Mouse (Mus musculus) lung, postnatal 4 days (tissue): ENCODE results near the gene Ncoa4.
A peak's percentile ranks its signal among the peaks of the same experiment; 100 is the strongest.
"Not testable (repeated sequence)": the region's sequence is repeated elsewhere in the genome, so short reads cannot be mapped to it uniquely, and the experiment has no call there.

Experiments
- DNase-seq, 2 experiments: peaks; one replicate each; pipeline ENCODE4 v3.0.0; 2021

The Ncoa4 gene

DNA sequence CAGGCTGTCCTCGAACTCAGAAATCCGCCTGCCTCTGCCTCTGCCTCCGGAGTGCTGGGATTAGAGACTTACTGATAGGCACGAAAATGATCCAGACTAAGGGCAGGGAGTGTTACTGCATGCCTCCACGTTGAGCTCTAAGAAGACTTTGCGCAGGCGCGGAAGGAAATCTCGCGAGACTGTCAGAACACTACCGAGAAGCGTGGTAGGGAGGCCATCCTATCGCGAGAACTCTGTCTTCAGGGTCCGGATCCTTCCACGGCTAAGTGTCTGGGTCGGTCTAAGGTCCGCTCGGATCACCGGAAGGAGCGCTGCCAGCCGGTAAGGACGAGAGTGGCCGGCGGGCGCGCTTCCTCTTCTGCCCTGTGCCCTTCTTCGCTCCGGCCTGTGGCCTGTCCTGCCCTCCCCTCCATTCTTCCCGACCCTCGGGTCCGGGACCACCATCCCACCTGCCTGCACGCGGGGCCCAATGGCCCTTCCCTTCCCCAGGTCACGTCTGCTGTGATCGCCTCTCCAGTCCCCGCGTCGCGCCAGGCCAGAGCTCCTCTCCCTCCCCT lies at the start of gene Ncoa4:
Gene Ncoa4 (plus strand): TSS at position 176 of the 557 bp plus-strand sequence.
- peak; percentile 98 to 99 for DNase-seq

DNA sequence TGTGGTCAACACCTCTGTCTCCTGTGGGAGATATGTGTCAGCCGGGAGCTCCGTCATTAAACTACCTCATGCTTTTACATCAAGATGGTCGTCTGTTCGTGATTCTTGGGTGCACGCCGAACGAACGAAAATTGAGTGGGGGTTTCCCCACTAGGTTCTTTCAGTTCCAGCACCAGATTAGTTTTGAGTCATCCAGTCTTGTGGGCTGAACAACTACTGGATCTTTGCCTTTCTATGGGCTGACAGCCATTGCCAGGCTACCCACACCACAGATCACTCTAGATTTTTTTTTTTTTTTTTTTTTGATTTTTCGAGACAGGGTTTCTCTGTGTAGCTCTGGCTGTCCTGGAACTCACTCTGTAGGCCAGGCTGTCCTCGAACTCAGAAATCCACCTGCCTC lies 47.5 kb upstream of the Ncoa4 start:
- not testable (repeated sequence) for DNase-seq

DNA sequence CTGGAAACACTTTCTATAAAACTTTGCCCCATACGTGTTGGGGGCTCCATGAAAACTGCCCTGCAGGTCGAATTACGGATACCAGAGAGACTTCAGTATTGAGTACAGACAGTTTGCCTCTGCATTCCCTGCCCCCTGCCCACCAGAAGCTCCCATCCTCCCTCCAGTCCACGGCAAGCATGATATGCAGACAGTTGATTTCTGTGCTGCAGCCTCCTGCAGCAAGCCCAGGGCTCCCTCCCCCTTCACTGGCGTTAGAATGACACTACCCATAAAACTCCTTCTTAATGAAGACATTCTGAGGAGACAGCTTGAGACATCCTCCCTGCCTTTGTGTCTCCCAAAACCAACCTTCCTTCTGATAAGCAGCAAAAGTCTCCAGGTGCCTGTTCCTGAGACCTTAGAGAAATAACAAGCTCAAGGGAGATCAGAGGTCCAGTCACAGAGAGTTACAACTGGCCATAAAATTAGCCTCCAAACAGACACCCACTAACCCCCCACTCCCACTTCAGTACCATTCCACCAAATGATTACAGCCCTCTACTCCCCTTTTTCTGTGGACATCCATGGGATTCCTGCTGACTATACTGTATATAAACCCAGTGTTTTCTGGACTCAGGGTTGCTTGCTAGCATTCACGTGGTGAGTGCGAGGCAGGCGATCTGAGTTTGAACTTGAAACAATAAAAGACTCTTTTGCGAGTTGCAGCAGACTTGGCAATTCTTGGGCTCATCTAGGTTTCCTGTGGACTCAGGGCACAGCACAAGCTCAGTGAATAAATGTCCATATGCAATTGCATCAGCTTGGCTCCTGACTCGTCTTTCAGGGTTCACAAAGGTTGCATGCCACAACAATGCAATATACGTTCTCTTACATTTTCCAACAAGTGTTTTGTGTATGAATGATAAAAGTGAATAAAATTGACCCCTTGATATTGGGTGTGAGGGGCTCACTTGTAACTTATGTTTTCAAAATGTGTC lies 38.4 kb upstream of the Ncoa4 start:
- no peak for DNase-seq

DNA sequence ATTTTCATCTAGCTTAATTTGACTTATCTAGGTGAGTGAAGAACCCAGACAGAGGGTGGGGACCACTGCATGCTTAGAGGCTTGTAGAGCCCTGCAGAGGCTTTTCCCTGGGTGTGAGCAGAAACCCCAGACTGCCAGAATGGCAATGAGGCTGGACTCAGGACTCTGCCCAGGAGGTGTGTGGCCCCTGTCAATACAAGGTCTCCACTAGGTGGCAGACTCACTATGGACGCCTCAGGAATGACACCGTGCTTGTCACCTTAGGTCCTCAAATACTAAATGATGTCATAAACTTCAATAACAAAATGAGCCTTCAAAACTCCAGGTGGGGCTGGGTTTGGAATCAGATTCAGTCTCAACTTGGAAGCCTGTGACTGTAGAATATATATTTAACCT lies 37.7 kb upstream of the Ncoa4 start:
- peak in 1 of 2 experiments; percentile 45 for DNase-seq

DNA sequence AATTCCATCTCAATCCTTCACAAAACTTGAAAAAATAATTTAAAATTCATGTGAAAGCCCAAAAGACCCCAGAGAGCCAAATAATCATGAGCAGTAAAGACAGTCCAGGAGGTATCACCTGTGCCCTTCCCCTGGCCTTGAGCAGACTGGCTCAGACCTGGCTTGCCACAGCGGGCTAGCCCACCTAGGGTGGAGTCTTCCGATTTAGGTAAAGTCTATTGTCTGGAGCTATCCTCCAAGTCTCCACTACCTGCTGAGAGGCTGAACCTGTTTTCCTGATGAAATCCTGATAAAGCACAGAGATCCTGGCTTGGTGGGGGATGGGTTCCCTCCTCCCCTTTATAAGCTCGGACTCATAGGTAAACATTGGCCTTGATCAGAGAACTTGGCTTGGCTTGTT lies 35.4 kb upstream of the Ncoa4 start:
- no peak for DNase-seq

DNA sequence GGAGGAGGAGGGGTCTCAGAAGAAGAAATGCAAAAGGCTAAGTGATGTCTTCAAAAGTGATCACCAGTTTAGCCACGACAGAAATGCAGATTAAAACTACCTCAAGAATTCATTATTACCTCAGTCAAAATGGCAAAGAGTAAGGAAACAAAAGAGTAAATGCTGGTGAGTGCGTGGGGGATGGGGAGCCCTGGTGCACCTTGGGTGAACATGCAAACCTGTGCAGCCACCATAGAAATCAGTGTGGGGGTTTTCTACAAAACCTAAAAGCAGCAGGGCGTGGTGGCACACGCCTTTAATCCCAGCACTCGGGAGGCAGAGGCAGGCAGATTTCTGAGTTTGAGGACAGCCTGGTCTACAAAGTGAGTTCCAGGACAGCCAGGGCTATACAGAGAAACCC lies 34.4 kb upstream of the Ncoa4 start:
- not testable (repeated sequence) for DNase-seq

DNA sequence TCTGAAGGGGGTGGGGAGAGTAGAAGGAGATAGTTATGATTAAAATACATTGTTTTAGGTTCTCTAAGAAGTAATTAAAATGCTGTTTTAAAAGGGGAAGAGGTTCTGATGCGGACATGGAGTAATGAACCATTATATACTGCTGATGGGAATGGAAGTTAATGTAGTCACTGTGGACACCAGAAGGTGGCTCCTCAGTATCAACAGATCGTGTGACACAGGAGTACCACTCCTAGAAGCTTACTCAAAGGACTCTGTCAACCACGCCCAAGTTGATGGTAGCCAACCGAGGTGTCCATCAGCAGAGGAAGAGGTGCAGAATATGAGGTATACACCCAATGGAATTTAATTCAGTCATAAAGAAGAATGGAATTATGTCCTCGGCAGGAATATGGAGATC lies 31.3 kb upstream of the Ncoa4 start:
- no peak for DNase-seq

DNA sequence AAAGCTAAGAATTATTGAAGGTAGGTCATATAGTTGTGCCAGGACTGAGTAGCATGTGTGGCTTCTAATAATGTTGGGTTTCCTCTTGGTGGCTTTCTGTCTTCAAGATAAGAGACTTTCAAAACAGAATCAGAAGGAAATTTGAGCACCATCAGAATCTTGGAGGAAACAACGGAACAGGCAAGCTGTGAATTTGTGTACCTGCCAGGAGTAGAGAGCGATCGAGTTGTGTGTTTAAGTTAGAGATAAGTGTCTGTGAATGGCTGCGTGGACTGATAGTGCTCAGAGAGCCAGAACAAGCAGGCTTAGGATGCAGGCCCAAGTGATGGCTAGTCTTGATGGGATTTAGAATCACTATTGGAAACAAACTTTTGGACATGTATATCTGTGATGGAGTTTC lies 27.8 kb upstream of the Ncoa4 start:
- DNase-seq, result no peak

DNA sequence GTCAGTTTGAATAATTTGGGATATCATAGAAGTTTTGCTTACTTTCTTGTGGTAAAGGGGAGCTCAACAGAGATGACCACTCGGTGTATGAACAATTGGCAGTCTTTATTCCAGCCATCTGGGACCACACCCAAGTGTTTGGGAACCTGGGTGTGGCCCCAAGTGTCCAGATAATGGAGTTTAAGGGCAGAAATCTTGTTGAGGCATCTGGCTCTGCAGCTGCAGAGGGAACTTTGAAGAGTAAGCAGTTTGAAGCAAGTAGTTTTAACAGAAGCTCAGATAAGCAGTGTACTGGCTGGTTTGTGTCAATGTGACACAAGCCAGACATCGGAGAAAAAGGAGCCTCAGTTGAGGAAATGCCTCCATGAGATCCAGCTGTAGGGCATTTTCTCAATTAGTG lies 25.4 kb upstream of the Ncoa4 start:
- no peak for DNase-seq

DNA sequence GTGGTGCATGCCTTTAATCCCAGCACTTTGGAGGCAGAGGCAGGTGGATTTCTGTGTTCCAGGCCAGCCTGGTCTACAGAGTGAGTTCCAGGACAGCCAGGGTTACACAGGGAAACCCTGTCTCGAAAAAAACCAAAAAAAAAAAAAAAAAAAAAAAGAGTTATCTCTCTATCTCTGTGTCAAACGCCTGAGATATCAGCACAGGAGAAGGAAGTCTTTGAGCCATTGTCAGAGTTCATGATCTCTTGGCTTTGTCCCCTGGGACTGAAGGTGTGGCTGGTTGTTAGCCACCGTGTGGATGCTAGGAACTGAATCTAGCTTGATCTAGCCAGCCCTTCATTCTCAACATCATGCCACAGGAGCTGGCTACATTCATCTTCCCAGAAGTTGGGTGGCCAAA lies 23.2 kb upstream of the Ncoa4 start:
- DNase-seq, result not testable (repeated sequence)

DNA sequence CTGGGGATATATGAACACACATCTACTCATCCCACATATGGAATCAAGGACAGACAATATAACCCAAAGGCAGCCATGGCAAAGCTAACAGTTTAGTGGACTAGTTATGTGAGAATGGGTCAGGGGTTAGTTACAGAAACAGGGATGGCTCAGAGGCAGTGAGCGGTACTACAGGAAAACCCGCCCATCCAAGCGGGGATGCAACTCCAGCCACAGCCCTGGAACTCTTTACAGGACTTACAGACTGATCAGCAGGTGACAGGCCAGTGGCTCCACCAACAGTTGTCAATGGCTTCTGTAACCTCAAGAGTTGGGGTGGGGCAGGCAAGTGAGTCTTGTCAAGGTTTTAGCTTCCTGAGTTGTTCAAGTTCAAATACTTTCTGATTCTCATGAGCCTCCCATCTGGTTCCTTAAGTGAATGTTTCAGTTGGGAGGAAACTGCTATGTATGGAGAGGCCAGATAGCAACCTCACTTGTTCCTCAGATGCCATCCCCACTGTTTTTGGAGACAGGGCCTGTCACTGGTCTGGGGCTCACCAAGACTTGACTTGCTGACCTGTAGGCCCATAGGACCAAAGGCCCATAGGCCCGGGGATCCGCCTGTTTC lies 19.2 kb upstream of the Ncoa4 start:
- DNase-seq, result no peak

DNA sequence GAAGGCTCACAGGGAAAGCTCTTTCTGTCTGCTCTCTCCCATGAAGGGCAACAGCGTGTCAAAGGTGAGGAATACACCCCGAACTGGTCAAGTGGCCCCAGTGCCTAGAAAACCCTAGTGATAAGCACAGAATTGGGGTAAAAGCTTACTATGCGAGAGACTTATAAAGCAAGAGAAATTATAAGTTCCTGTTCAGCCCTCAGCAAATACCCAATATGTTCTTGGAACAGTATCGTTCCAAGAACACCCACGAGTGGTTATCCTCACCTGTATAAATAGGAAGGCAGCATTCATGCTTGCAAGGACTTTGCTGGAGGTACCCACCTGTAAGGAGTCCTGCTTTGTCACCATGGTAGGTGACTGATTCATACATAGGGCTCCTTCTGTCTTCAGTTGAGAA lies 17.9 kb upstream of the Ncoa4 start, which contains the start of gene Msmb:
Gene Msmb (plus strand): TSS at position 301 of the 400 bp plus-strand sequence.
- DNase-seq, result no peak

DNA sequence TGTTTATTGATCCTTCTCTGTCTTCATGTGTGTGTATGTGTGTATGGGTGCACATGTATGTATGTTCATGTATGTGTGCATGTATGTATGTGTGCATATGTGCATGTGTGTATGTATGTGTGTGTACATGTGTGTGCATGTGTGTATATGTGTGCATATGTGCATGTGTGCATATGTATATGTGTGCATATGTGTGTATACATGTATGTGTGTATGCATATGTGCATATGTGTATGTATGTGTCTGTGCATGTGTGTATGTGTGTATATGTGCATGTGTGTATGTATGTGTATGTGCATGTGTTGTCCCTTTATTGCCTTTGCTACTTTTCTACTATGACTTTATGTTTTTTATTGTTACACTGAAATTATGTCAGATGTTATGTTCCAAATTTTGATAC lies 14.9 kb upstream of the Ncoa4 start:
- DNase-seq, result no peak

DNA sequence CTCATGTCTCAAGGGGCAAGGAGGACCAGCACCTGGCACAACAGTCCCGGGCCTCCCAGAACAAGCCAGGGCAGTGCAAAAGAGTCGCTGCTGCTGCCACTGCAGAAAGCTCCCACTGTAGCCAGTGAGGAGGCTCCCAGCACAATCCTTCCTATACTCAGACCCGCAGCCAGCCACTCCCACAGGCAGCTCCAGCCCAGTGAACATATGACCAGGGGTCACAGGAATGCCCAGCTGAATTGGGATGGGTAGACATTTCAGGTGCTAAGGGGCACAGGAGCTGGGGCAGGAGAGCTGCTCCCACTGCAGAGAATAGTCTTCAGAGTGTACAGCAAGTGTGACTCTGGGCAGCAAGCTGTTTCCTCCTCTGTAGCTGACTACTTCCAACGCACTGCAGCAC lies 14.3 kb upstream of the Ncoa4 start:
- no peak for DNase-seq

DNA sequence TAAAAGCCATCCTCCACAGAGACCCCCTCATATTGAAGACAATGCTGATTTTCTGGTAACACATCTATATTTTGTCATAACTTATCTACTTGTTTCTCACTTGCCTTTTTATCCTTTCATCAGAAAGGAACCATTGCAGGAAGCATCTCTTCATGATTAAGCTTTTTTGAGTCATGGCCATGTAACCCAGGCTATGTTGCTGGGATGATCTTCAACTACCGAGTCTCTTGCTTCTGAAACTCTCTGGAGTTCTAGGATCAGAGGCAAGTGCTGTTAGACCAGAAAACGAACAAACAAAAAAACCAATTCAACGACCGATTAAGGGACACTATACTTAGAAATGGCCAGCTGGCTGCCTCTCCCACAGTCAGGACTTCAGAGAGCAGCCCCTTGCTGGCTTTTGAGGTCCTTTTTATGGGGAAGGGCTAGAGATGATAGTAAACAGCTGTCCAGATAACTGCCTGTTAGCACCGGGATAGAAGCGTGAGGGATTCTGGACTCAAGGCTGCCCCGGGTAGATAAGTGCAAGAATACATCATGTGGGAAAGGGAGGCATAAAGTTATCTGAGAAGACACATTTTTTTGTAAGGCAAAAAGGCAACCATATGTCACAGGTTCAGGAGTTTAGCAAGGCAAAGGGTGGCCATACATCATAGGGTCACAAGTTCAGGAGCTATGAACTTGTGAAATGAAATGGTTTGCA lies 13.7 kb upstream of the Ncoa4 start:
- DNase-seq, result no peak

DNA sequence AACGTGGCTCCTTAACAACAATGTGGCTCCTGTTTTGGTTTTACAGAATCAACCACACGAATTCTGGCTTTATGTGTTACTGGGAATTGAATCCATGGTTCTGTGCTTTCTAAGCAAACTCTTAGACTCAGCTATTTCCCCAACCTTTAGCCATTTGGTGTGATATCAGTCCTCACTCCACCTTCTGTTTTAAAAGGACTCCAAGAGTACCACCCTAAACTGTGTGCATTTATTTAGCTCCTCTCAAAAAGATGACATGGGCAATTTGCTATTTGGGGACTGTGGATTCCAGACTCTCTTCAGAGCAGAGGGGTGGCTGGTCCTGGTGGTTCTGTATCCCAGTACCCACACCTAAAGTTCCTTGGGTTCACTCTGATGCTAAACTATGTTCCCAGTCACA lies 13.1 kb upstream of the Ncoa4 start:
- DNase-seq, result no peak

DNA sequence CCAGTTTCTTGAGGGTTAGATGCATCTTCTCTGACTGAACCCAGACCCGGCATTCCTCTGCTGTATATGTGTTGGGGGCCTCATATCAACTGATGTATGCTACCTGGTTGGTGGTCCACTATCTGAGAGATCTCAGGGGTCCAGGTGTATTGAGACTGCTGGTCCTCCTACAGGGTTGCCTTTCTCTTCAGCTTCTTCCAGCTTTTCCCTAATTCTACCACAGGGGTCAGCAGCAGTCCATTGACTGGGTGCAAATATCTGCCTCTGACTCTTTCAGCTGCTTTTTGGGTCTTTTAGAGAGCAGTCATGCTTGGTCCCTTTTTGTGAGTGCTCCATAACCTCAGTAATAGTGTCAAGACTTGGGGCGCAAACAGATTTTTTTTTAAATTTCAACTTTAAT lies 8.8 kb upstream of the Ncoa4 start:
- no peak for DNase-seq

DNA sequence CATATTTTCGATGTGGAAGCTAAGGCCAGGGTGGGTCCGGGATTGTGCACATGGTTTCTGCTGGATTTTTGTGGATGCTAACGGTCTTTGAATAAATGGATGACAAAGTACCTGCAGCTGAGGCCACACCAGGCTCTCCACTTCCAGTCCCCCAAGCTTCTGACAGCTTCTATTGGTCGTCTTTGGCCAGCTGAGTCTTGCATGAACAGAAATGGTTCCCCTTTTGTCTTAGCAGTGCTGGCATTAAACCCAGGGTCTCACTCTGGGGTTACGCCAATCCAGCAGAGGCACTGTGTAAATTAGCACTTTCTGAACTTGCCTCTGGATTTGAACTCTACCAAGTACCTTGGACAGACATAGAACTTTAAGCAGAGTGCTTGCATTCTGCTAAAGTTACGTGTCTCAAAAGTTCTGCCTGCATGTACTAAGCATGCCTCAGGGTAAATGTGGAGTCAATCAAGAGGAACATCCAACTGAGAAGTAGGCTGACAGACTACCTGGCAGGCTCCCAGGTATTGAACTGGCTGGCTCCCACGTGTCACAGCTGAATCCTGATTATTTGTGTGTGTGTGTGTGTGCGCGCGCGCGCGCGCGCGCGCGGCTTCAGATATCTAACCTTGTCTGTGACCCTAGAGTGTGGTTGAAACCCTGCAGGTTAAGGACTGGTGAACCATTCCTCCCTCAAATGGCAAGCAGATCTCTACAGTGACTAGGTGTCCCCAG lies 7.3 kb upstream of the Ncoa4 start:
- DNase-seq, result no peak

DNA sequence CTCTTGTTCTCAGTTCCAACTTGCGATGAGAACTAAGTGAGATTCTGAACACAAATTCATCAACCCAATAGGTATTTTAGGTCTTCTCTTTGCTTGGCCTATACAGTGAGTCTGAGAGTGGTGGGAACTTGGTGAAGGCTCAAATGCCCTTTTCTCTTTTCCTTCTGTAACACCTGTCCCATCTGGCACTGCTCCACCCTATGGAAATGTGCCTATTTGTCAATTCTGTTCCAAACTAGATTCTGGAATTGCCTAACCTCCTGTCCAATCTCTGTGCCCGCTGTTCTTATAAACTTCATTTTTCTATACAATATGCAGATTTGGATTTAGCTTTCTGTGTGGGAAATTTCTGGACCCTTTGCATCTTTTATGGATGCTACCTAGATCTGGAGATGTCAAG lies 6.5 kb upstream of the Ncoa4 start:
- DNase-seq, result no peak

DNA sequence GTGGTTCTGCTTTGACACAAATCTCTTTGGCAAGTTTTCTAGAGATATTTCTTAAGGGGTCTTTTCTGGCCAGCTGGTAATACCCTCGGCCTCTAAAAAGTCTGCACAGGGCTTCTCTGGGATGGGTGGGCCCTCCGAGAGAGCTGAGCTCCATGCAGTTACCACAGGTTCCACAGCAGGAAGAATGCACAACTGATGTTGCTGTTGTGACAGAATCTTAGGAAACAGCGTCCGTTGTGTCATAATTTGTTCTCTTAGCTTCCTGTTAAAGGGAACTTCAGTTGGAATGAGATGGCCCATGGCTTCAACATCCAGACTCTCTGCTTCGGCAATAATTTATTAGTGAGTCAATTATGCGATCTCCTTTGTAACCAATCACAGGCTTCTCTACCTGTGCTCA lies 4.9 kb upstream of the Ncoa4 start:
- DNase-seq, result no peak

DNA sequence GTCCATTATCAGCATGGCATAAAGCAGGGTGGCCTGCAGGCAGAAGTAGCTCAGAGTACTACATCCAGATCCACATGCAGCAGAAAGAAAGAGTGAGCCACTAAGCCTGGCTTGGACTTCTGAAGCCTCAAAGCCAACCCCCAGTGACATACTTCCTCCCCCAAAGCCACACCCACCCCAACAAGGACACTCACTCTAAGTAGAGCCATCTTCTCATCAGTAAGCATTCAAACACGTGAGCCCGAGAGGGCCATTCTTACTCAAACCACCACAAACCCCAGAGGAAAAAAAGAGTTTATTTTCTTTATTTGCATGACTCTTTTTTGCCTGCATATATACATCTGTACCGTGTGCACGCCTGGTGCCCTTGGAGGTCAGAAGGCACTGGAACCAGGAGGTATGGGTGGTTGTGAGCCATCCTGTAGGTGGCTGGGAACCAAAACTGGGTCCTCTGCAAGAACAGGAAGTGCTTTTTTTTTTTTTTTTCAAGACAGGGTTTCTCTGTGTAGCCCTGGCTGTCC lies 455 bp upstream of the Ncoa4 start:
- DNase-seq, result peak in 1 of 2 experiments; percentile 21

DNA sequence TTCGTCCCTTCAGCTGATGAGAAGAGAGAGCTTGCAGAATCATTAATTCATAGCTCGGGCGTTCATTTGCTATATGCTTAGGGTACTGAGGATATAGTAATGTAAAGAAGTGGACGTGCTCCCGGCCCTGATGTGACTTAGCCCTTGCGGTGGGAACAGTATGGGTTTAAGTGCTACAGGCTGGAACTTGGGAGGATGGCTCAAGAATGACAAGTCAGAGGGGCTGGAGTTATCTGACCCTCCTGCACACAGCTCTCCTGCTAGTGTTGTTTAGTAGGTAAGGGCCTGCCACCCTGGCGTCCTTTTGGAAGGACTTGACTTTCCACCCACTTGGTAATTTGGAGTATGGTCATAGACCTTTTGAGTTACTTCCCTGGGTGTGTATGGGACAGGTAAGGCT lies 898 bp downstream of the Ncoa4 start:
- no peak for DNase-seq
